Mouse (Mus musculus): ENCODE data around the gene Asic2. TPM values are rescaled to one million over a fixed set of nuclear protein-coding genes. Genes with fewer than 3 reads are reported as not detected.
"Not testable (repeated sequence)": the region's sequence is repeated elsewhere in the genome, so short reads cannot be mapped to it uniquely, and the experiment has no call there.

Gene Asic2
- total RNA-seq, 2 experiments from 2014 or later: not detected

DNA sequence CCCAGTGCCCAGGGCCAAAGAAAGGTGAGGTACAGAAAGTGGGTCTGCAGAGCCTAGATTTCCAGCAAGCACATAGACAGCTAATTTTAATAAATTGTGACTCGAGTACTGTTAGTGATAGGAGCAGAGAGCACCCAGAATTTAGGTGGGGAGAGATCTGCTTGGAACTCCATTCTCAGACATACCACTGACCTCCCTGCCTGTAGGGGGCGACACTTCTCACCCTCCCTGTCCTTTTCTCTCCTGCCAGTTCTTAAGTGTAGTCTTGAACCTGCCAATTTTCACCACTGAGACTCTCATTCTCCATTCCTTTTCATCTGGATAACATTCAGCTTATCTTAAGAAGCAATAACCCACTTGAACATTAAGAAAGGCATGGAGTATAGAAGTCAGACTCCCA is 636.3 kb downstream of the Asic2 start:
- DNase-seq: no peak

DNA sequence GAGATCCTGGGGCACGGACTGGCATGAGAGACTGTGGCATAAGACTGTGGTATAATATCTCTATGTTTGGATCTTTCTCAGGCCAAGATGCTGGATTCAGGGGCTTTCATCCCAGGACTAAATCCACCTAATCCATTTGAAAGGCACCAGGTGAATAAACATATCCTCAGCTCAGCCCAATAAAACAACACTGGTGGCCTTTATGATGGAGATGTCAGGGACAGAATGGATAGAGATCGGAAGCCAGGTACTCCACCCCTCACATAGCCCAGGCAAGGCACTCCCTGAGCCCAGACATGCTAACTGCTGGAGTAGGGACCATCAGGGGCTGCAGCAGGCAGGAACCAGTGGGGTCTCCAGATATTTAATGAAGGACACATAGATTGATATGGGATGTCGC is 637.3 kb downstream of the Asic2 start:
- DNase-seq: no peak

DNA sequence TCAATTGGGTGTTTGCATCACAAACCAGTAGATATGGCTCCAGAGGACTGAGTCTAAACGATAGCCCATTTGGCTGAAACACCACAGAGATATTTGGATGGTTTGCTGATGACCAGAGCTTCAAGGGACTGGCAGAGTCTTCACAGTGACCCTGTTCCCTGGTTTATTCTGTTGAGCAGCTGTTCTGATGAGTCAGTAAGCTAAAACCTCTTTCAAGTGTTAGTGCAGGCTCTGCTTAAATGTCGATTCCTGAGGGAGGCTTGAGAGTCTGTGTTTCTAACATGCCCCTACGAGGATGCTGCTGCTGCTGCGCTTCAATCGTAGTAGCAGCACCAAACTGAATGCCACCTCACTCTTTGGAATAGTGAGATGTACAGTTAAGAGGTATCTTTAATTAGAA is 640.2 kb downstream of the Asic2 start:
- DNase-seq: no peak

DNA sequence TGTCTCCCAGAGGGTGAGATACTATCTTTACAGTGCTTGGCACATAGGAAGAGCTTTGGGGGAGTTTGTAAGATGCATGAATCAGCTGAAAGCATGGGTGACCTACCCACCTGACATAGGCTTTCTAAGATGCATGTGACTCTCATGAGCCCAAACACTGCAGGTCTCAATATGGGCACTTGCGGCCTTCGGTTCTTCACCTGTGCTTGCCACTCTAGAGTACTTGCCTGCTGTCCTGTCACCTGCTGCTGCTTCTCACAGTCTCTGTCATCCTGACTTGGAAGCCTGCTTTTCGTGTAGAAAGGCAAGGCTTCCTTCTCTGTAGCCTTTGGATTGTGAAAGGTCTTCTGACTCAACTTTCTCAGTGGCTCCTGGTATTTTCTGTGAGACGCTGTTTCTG is 645.1 kb downstream of the Asic2 start:
- no peak for DNase-seq

DNA sequence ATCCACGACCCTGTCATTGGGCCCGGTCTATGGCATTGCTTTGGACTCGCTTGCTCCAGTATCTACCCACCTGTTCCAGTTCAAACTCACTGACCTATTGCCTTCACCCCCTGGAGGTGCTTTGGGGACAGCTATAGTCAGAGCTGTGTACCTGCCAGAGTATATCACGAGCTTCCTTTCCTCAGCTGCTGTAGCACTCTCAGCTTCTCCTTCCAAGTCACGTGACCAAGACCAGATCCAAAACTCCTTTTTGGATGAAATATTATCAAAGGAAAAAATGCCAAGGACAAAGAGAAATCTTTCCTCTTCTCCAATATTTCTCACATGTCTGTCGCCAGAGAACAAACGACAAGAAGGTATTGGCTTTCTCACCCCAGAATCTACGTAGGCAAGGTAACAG is 645.8 kb downstream of the Asic2 start:
- no peak for DNase-seq

DNA sequence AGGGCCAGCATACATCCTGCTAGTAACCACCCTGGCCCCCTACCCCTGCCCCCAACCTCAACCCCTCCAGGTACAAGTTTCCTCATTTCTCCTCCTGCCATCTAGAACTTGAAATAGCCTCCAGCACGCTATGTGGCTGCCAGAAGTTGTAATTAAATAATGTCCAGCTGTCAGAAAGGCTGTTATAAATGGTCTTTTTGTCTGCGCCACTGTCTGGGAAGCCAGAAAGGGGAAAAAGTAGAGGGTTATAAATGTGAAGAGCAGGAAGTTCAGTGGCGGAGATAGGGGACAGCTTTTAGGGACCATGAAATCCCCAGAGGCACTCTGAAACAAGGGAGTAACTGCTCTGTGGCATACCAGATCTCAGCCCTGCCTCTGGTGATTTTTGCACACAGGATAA is 678.2 kb downstream of the Asic2 start:
- no peak for DNase-seq

DNA sequence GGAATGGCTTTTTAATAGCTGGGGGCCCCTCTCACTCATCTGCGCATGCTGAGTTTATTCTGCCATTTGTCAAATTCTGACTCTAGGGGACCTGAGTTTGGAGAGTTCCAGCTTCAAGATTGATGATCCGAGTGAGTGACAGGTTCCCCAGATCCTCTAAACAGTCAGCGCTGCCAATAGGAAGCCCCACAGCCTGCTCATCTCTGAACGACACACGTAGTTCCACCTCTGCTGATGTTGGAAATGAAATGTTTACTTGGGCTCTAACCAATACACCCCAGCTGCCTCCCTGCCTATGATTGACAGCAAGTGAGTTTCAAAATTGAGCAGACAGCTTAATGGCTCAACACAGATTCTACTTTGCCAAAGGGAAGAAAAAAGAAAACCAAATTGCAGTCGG is 685.1 kb downstream of the Asic2 start:
- no peak for DNase-seq

DNA sequence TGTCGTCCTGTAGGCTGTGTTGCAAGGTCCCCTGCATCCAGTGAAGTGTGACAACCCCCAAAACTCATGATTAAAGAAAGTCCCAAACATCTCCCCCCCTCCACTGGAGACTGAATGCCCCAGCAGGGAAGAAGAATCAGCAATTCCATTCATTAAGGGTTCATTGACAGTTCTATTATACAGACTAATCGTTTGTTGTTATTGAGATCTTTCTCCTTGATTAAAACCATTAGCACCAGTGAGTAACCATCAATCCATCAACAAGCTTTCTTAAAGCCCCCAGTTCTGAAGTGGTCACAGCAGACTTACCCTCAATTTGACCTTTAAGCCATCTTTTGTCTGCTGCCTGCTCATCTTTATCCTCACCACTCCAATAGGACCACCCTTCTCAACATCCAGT is 688.2 kb downstream of the Asic2 start:
- no peak for DNase-seq

DNA sequence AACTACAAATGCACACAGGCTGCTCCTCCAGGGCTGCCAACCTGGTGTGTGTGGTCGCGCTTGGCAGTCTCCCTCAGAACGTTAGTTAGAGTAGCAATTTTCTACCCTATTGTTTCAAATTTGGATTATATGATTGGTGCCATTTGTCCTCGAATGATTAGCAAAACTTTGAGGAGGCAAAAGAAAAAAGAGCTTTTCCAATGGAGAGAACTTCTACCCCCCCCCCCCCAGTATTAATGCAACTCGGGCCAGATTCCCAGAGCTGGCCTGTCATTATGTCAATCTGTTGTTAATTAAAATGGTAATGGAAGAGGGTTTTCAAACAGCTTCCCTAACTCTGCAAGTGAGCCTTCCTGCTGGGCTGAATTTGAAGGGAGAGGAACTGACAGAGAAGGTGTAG is 690.9 kb downstream of the Asic2 start:
- DNase-seq: no peak

DNA sequence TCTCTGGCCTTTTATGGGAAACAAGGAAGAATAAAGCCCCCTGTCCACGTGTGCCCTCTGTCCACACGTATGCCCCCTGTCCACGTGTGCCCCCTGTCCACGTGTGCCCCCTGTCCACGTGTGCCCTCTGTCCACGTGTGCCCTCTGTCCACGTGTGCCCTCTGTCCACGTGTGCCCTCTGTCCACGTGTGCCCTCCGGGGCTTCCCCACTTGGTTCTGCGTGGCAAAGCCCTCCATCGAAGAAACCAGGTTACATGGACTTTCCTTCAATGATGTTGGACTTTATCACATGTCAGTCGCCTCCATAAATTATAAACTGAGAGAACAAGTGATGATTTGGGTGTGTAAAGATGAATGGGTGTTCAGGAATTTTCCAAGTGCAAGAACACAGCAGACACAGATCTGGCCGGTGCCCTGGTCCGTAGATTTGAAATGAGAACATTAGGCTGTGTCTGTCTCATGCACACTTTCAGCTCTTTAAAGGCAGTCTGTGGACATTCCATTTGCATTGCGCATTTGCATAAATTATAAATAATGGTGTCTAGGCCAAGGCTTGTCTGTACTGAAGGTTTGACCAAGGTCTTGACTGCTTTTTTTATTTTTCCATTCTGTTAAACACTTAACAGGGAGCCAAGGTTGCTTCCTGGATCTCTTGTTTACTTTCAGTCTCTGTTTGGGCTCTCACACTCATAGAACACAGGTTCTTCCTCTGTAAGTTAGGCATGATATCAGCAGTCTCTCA is 695.4 kb downstream of the Asic2 start:
- no peak for DNase-seq

DNA sequence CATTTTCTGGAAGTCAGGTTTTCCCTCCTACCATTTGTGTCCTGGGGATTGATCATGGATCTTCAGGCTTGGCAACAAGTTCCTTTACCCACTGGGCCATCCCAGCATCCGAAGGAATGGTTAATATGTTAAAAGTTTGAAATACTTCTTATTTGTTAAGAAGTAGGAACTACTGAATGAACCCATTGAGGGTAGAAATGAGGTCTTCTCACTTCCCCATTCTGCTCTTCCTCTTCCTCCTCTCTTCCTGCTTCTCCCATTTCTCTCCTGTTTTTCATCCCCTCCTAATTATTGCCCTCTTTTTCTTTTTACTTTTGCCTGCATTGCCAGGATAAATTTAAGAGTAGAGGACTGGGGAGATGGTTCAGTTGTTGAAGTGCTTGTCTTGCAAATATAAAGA is 696.8 kb downstream of the Asic2 start:
- no peak for DNase-seq

DNA sequence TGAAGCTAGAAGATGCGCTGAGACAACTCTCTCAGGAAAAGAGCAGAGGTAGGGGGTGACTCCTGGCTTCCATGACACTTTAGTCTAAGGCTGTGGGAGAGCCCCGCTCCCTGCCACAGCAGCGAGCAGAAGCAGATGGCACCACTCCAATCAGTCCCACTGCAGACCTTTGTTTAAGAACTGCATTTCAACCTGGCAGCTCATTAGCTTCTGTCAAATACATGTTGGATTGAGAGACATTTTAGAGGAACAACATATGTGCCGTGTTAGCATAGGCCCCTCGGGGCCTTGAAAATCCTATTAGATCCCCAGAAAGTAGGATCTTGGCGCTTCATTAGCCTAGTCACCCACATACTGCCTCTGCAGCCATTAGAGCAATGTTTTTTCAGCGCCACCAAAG is 697.7 kb downstream of the Asic2 start:
- no peak for DNase-seq

DNA sequence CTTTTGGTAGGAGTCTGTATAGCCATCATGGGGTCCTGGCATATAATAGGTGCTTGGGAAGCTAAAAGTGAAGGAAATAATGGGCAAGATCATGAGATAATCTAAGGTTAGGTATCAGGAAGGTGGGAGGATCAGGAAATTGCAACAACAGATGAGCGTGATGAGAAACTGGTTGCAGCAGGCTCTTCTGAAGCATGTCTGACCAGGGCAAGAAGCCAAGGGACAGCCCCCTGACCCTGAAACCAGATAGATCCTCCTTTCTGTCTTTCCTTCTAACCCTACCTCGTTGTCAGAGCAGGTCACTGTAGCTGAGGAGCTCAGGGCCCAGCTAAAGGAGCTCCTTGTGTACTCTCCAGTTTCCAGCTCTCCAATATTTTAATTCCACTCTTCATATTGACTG is 704.5 kb downstream of the Asic2 start:
- no peak for DNase-seq

DNA sequence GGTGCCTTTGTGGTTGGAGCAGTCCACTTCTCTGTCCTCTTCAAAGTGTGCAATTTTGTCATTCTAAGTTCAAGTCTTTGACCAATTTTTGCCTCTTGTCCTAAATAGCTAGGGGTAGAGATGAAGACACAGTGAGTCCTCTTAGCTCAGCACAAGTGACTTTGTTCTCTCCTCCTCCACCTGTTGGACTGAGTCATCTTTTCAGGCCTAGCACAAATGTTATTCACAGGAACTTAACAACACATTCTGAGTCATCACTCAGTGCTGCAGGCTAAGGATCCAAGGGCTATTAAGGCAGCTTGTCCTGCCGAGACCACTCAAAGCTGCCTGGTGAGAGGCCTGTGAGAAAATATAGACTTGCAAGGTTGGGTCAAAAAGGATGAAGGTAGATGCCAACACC is 705.1 kb downstream of the Asic2 start:
- no peak for DNase-seq

DNA sequence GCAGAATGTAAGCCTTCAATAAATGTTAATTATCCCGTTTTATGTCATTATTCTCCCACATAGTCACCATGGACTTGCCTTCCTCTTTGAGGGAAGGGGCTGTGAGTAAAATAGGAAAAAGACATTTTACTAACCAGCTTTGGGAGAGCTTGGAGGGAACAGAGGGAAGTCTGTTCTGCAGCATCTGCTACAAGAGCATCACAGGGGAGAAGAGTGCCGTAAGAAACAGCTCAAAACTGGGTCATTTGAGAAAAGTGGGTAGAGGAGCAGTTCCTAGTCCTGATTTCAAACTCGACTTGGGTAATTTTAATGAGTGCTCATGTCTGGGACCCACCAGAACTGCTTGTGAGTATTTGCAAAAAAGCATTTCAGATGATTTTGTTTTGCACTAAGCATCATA is 707.0 kb downstream of the Asic2 start:
- DNase-seq: no peak

DNA sequence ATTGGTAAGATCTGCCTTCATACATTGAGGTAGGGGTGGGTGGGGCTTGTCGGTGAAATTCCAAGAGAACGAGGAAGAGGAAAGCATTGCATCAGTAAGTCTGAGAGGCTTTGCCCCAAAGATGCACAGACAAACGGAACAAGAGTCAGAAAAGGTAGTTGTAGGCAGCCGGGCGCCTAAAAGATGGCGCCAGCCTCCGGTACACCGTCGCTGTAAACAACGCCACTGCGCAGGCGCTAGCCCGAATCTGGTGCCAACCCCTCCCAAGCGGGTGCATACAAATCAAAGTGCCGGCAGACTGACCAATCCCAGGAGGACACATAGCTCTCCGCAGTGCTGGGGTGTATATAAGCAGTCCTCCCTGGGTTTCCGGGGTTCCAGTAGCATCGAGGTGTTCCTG is 727.1 kb downstream of the Asic2 start:
- DNase-seq: not testable (repeated sequence)

DNA sequence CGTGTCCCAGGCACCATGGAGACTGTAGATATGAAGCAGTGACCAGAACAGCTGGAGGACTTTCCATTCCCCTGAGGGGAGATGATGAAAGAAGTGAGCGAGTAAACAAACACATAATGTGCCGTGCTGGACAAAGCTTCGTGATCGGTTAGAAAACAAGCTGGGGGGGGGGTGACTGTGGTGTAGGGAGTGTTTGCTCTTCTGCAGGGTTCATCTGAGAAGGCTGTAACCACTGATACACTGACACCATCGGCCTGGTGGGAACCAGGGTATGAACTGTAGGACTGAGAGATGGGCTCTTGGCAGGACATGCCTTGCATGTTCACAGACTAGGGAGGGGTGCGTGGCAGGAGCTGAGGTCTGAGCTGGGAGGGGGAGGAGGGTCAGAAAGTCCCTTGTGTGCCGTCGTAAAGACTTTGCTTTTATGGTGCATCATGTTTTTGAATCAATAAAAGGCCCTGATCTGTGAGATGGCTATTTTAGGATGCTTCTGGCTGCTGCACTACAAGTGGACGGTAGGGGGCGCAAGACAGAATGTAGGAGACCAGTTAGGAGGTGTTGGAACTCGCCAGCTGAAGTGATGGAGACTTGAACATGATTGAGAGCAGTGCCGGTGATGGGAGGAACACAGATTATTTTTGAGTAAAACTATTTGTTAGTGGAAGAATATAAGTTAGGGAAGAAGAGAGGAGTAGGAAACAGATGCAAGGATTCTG is 728.1 kb downstream of the Asic2 start:
- peak; percentile 64 to 77 for DNase-seq

DNA sequence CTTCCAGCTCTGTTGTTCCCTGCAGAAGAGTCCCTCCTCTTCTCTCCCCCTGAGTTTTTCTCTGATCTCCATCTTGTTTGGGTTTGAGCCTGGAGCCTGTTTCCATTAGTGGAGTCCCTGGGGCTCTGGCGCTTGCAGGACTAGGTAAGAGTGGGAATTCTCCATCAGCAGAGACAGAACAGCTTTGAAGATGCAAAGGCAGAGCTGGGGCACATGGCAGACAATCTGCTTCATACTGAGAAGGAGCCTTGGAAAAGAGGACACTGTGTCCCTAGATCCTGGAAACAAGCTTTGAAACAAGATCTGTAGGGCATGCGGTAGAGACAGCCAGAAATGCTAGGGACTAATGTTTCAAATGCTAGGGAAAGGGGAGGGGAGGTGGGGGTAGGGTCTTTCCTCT is 729.2 kb downstream of the Asic2 start:
- DNase-seq: peak in 1 of 2 experiments; percentile 11

DNA sequence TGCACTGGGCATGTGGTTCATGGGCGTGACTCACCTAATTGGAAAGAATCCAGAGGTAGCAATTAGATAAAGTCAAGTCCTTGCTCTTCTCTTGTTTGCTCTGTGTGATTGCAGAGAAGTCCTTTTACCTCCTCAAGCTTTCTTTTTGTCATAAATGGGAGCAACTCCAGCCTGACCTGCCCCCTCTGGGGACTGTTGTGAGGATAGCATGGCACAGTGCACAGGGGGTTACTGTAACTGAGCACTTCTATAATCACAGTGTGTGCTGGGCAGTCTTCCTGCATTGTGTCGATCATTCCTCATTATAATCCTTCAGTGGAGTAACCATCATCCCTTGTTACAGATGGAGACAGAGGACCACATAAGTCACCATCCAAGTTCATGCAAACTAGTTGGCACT is 732.2 kb downstream of the Asic2 start:
- no peak for DNase-seq

DNA sequence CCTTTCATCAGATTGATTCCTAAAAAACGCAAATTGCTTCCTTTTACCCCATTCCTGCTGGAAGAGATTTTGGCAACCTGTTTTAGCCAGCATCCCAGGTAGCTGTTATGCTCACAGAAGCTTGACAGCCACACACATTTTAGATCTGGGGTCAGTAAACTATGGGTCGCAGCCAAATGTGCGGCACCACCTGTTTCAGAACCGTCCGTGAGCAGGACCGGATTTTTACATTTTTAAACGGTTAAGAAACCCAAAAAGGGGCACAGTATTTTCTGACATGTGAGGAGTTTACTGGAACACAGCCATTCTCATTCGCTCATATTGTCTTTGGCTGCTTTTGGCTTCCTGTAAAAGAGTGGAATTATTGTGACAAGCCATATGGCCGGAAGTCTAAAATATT is 744.9 kb downstream of the Asic2 start:
- DNase-seq: no peak

DNA sequence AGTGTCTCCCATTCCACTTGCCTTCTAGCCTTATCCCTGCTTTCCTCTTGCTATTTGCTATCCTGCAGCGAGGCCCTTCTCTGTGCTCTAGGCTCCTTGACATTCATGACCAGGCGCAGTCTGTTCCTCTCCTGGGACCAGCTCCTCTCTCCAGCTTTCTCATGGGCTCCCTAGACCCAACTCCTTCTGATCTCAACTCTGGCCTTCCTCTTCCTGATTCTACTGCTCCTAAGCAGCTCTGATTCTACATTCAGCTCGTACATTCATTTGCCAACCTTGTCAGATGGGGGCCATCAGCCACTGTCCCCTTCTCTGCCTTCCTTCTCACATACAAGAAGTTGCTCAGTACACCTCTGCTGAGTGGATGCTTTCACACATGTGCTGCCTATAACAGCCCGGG is 747.5 kb downstream of the Asic2 start:
- DNase-seq: peak in 1 of 2 experiments; percentile 40

DNA sequence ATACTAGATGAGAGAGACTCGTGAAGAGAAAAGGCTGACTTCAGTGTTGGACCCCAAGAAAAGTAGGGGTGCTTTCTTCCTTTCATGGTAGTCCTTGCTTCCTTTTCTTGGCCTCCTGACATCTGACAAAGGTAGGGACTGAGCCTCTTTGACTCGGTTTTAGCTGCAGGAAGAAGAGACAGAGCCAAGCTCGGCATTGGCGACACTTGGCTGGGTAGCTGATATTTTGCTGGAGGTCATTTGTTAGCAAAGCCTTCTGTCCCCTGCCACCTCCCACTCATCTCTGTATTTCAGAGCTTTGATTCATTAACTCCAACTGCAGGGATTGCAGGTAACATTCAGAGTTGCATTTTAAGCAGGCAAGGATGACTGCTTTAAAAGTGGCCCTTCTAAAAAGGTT is 762.8 kb downstream of the Asic2 start:
- no peak for DNase-seq

DNA sequence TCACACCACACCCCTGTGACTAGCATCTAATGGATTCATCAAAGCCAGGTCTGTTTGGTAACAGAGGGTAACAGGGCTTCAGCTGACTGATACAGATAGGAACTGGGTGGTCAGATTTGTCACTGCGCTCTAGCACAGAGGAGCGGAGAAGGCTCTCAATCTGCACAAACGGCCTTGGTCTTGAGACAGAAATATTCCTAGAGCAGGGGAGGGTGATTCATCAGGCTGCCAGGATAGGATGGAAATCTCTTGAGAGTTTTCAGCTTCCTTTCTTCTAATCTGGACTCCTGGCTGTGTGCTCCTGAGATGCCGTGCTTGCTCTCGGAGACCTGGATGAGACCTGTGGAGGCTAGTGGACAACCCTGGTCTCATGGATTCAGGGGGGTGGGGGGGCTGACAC is 765.7 kb downstream of the Asic2 start:
- DNase-seq: no peak

DNA sequence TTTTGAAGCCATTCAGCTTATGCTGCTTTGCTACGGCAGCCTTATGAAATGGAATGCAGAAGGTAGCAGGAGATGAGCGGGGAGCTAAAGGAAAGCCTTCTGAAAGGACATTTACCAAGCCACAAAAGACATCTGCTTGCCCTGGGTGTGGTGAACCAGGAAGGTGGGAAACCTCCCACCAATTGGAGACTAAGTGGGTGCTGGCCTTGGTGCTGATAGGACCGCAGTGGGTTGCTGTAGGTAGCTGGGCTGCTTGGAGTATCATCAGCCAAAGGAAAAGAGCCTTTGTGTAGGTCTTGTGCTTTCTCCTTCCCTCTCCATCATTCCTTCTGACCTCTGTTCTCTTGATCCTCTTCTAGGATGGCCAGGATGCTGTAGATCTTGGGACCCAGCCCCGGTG is 774.4 kb downstream of the Asic2 start:
- DNase-seq: no peak
